Mouse (Mus musculus): Measurements from ENCODE around the gene Chrdl2. TPM values are rescaled to one million over a fixed set of nuclear protein-coding genes. Genes with fewer than 3 reads are reported as not detected.

Gene Chrdl2
- not detected for polyA plus RNA-seq (2017; shearing (Covaris generic))

DNA sequence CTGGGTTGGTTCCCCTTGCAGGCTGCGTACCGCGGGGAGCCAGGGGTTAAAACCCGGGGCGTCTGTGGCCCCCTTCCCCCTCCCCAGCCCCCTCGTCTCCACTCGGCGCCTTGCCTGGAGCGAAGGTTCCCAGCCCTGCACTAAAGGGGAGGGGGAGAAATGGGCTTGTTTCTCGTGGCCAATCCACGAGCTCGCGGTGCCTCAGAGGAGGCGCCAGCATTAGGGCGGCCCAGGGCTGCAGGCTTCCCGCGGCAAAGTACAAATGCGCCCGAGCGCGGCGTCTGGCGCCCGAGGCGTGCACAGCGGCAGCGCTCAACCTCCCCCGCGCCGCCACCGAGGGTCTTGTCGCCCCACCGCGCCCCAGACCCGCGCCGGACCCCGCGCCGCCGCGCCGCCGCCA is at the start of gene Chrdl2:
Gene Chrdl2 (plus strand): TSS at position 383 of the 400 bp plus-strand sequence.

DNA sequence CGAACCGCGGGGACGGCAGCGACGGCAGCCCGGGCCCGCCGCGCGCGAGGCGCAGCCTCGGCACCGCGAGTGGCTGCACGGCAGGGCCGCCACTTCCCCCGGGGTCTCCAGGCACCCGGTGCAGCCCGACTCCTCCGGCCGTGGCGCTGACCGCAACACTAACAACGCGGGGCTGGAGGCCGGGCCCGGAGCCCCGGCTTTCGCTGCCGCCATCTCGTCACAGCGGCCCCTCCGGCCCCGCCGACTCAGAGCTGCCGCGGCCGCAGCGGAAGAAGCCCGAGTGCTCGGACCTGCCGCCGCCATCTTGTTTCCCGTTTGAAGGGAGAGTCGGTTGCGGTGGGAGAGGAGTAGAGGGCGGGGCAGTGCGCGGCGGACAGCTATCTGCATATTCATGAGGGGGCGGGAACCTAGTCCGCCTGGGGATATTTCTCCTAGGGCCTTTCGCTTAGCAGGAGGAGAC is 25.8 kb upstream of the Chrdl2 start, which contains the start of gene Rnf169:
Gene Rnf169 (minus strand): TSS at position 317 of the 460 bp plus-strand sequence.

Other genes starting within 250 kb of the Chrdl2 start
- gene Olfr521, start 242.7 kb upstream of the Chrdl2 start, polyA plus RNA-seq (2017; shearing (Covaris generic)) = not detected
- gene Neu3, start 177.8 kb upstream of the Chrdl2 start, polyA plus RNA-seq (2017; shearing (Covaris generic)) = 2.4 TPM
- gene Xrra1, start 147.1 kb upstream of the Chrdl2 start, polyA plus RNA-seq (2017; shearing (Covaris generic)) = not detected
- 246 TPM for gene Spcs2, start 142.7 kb upstream of the Chrdl2 start, polyA plus RNA-seq (2017; shearing (Covaris generic))
- gene Rnf169, start 25.7 kb upstream of the Chrdl2 start, polyA plus RNA-seq (2017; shearing (Covaris generic)) = 9.3 TPM
- 28.1 TPM for gene Pold3, start 115.4 kb downstream of the Chrdl2 start, polyA plus RNA-seq (2017; shearing (Covaris generic))
- 2.2 TPM for gene Lipt2, start 153.1 kb downstream of the Chrdl2 start, polyA plus RNA-seq (2017; shearing (Covaris generic))
- gene Kcne3, start 170.3 kb downstream of the Chrdl2 start, polyA plus RNA-seq (2017; shearing (Covaris generic)) = not detected
- 13.7 TPM for gene Pgm2l1, start 221.2 kb downstream of the Chrdl2 start, polyA plus RNA-seq (2017; shearing (Covaris generic))

Data from naive thymus-derived CD4-positive, alpha-beta T cell, adult 5 months (primary cell).